Mouse (Mus musculus): ENCODE results near the gene Bcam.

The Bcam gene

DNA sequence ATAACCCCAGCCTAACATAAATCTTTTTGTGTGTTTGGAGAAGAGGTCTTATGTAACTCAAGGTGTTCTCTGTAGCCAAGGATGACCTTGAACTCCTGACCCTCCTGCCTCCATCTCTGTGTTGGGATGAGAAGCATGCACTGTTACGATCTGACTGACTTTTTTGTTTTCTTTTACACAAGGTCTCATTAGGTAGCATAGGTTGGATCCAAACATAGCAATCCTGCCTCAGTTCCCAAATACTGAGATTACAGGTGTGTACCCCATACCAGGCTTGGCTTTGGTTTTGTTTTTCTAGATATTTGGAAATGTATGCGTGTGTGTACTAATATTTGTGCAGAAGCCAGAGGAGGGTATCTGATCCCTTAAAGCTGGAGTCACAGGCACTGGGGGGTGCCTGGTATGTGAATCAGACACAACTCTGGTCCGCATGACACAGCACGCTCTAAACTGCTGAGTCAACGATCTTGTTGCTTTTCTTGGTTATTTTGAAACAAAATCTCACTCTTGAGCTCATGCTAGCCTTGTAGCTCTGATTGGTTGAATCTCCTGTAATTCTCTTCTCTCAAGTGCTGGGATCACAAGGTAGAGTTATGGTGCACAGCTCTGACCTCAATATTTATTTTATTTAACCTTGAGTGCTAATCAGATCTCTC, 52.4 kb downstream of the Bcam start:
- no peak for DNase-seq

DNA sequence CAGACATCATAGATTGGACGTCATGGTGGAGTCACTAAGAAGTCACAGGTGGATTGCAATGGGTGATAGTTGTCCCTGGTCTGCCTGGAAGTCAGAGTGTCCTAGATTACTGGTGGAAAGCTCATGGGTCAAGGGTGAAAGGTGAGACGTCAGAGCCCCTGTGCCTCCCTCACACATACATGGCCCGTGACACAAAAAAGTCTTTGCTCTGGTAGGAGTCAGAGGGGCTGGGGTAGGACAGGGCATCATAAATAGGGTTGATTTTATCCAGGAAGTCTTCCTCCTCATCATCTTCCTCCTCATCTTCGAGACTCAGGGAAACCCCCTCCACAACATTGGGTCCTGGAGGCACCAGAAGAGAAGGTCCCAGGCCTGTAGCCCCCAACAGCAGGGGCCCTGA, 53.5 kb downstream of the Bcam start:
- DNase-seq: no peak

DNA sequence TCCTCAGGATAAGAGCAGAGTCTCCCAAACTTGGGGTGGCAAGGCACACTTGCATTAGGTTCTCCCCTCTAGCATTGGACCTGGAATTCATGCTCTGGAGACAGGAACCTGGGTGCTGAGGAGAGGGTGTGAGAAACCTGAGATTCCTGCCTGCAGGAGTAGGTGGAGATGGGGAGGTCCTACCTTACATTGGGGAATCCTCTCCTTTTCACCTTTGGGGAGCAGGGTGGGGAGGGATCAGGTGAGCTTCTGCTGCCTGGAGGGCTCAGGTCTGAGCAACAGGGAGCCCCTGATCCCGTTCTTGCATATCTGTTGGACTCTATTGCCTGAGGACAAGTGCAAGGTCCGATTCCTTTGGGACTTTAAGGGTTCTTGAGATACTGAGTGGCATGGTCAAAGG, 54.0 kb downstream of the Bcam start:
- no peak for DNase-seq

DNA sequence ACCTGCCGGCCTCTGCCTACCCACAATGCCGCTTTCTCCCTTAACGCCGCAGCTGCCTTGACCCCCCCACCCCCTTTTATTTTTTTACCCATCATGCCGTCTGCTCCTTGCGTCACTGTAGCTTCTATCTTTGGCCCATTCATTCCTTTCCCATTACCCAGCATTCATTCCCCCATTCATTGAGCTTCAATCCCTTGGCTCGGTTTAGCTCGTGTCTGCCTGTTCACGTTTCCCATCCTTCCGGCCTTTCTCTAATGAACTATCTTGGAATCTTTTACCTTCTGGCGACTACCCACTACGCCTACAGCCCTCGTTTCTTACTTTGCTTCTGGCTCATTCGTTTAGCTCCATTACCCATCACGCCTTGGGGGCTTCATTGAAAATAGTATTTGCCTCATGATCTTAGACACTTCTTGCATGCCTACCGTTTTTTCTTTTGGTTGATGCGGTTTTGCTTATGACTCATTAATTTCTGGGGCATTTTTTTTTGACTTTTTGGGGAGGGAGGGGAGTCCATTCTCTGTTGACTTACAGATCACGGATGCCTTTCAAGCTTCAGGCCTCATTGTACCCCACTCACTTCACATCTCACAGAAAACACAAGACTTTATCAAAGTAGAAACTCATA, 54.6 kb downstream of the Bcam start:
- no peak for DNase-seq

DNA sequence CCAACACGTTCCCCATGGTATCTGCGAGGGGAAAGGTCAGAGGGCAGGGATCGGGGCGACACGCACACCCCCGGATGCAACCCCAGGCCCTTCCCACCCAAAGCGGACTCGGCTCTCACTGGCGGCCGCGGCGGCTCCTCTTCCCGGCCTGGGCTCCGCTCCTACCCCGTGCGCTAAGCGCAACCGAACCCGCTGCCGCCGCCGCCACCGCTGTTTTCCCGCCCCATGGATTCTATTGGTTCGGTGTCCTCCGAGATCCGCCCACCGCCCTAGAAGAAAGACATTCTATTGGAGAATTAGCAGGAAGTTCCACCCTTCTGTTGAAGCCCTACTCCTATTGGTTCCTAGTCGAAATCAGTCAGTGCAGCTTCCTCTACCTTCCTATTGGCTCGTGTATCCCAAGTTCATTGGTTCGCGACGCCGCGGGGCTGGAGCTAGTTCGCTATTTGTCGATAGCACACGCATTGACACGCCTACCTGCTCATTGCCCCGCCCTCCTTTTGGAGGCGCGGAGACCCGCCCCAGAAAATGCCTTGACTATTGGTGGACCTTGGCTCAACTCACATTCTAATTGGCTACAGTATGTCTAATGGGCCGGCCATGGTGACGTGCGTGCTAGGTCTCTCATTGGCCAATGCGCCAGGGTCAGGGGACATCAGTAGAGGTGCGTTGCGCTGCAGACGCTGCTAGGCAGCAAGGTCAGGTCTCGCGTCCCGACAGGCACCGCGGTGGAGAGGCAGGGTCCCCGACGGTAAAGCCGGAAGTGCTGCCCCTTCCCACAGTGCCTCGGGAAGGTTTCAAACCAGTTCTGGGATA, 55.4 kb downstream of the Bcam start, which contains the start of gene Tomm40:
Gene Tomm40 (minus strand): TSS at position 200 of the 816 bp plus-strand sequence.
- peak; percentile 98 to 99 for DNase-seq

DNA sequence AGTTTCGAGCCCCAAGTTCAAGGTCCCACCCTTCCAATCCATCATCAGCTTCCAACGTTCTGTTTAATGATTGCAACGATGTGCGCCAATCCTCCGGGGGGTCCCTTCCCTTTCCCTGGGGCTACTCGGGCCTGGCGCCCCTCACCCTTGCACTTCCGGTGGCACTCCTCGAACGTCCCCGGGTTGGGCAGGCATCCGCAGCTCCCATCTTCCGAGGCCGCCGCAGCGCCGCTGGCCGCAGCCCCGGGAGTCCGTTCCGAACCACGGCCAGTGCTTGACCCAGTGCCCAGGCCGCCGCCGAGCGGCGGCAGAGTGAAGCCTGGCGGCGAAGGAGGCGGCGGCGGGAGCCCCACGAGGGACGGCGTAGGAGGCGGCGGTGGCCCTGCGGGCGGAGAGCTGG, 56.0 kb downstream of the Bcam start:
- DNase-seq: peak in 1 of 2 experiments; percentile 10

DNA sequence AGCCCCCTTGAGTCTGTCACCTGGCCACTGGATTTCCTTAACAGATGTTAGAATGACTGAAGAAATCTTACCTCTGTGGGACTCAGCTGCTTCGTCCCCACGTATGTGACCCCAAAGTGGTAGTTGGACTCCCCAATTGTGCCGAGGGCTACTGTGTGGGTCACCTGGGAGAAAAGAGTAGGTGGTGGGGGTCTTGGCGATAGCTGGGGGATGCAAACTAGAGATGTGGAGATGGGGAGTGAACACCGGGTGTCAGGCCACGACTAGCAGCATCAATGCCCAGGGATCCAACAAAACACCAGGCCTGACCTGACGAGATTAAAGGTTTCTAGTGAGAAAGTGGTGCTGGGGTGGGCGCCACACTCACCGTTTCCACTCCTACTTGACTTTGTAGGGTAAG, 57.2 kb downstream of the Bcam start:
- DNase-seq: no peak

DNA sequence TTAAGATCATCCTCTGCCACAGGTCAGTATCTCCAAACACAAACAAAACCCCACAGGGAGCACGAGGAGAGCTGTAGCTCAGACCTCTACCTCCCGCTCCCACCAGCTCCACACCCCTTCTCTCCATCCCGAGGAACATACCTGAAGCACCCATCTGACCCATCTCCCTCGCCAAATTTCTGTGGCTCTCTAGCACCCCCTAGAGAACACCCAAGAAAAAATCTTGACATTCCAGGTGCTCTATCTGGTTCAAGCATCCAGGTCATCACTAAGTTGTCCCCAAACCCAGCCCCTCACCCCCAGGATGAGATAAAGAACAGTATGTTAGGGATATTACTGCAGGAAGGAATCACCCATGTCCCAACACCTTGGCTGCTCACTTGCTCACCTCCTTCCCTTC, 57.6 kb downstream of the Bcam start:
- DNase-seq: peak; percentile 61 to 62

DNA sequence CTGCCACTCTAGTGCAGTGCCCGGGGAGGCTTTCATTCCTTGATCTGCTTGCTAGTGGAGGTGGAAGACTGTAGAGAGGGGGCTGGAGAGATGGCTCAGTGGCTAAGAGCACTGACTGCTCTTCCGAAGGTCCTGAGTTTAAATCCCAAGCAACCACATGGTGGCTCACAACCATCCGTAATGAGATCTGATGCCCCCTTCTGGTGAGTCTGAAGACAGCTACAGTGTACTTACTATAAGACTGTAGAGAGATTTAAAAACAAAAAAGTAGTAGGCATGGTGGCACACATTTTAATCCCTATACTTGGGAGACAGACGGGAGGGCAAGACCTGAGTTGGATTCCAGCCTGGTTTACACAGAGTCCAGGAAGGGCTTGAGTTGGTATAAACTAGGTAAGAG, 58.4 kb downstream of the Bcam start:
- peak; percentile 25 to 26 for DNase-seq

DNA sequence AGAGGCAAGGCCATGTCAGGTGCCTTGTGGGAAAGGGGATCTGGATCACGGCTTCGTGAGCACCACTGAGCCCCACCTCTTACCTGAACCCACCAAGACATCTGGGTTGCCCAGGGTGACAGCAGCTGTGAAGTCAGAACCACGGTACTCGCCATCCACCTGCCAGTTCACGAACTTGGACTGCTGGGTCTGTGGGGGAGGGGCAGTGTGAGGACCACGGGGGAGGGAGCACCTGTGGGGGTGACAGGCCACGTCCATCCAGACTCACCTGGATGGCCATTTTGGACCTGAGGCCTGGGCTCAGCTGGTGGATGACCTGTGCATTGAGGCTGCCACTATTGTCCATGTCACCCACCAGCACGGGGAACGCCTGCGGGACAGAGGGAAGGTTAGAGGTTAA, 60.2 kb downstream of the Bcam start:
- no peak for DNase-seq

Measured in B cell, adult 2 months (primary cell).